10 mouse cellular contexts compared by ENCODE assay signal in the genomic region with DNA sequence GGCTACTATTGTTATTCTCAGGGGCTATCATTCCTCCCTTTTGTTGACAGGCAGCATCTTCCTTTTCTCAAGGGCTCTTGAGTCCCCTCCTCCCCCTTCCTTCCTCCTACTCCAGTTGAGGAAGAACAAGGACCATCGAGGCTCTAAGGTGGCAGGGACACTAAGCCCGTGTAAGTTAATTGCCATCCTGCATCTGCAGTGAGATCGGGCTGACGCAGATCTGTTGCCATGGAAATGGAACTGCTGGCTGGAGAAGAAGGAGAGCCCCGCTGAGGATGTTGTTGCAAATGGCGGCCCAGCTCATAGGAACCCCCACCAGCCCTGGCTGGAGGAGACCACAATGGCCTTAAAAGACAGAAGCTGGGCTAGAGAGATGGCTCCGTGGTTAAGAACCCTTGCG. TPM values are rescaled to one million over a fixed set of nuclear protein-coding genes. Genes with fewer than 3 reads are reported as not detected.
DNase-seq lines count a peak whose midpoint lies in the region; ATAC-seq and TF ChIP-seq lines count a peak whose summit lies in the region.
"Had no signal": no experiment of that assay in that cellular context is flagged by ENCODE, and none has a peak within 500 bp of the region (broad histone marks: within the 10 kb centered on the region; RNA-seq: fewer than 3 reads in every experiment).

No protein-coding gene starts in this region.

- WGBS in forebrain, embryonic 10.5 days, result 12% methylated on average over 8 of the region's 8 CpGs
- WGBS in hindbrain, postnatal 0 days, result 8% methylated on average over 8 of the region's 8 CpGs
- WGBS in neural tube, embryonic 15.5 days, result 6% methylated on average over 8 of the region's 8 CpGs
- 23% methylated on average over 8 of the region's 8 CpGs for WGBS in heart, embryonic 11.5 days (ENCODE audit: insufficient replicate concordance)
- WGBS in limb, embryonic 10.5 days, result 19% methylated on average over 8 of the region's 8 CpGs

- no peaks in the 10 kb centered on the region for H3K9me3 ChIP-seq in forebrain, embryonic 10.5 days
- H3K9me3 ChIP-seq in hindbrain, postnatal 0 days (ENCODE audit: low read length), result no peaks in the 10 kb centered on the region
- no peaks in the 10 kb centered on the region for H3K9me3 ChIP-seq in neural tube, embryonic 15.5 days (replicated peaks)
- H3K9me3 ChIP-seq in heart, embryonic 11.5 days (replicated peaks; ENCODE audit: control insufficient read depth, low read length), result no peaks in the 10 kb centered on the region
- H3K9me3 ChIP-seq in limb, embryonic 10.5 days (replicated peaks), result no peaks in the 10 kb centered on the region
- H3K9me3 ChIP-seq: lung, embryonic 15.5 days had no signal

- no peak for ATAC-seq in hindbrain, postnatal 0 days
- 0 out of 2 replicates have a peak, but pooled peaks have one; percentile 21 for ATAC-seq in neural tube, embryonic 15.5 days (ENCODE audit: low FRiP score)
- ATAC-seq in heart, embryonic 11.5 days (replicated peaks; ENCODE audit: insufficient number of reproducible peaks, low FRiP score, low TSS enrichment), result no peak

- H3K4me1 ChIP-seq in forebrain, embryonic 10.5 days, result peaks cover 21% of the 10 kb centered on the region
- peaks cover 10% of the 10 kb centered on the region; the same call in 1 of the 2 replicates for H3K4me1 ChIP-seq in hindbrain, postnatal 0 days (ENCODE audit: insufficient read depth, low read length)
- H3K4me1 ChIP-seq in neural tube, embryonic 15.5 days, result peaks cover 31% of the 10 kb centered on the region
- H3K4me1 ChIP-seq in heart, embryonic 11.5 days (ENCODE audit: control insufficient read depth, insufficient read depth, low read length), result no peaks in the 10 kb centered on the region
- H3K4me1 ChIP-seq in limb, embryonic 10.5 days, result peaks cover 12% of the 10 kb centered on the region

- peak overlapping the region; percentile 37; the same call in 1 of the 2 replicates for H3K27ac ChIP-seq in forebrain, embryonic 10.5 days
- peak overlapping the region; percentile 63 for H3K27ac ChIP-seq in hindbrain, postnatal 0 days
- peak overlapping the region; percentile 64 for H3K27ac ChIP-seq in neural tube, embryonic 15.5 days (replicated peaks)
- no peak overlapping the region for H3K27ac ChIP-seq in heart, embryonic 11.5 days (ENCODE audit: low read depth, low read length)
- no peak overlapping the region for H3K27ac ChIP-seq in limb, embryonic 10.5 days
- H3K27ac ChIP-seq: lung, embryonic 15.5 days had no signal

- no peak overlapping the region for H3K9ac ChIP-seq in hindbrain, postnatal 0 days (replicated peaks; ENCODE audit: low read length)
- no peak overlapping the region for H3K9ac ChIP-seq in neural tube, embryonic 15.5 days (replicated peaks)
- H3K9ac ChIP-seq in heart, embryonic 11.5 days (ENCODE audit: low read depth, low read length), result no peak overlapping the region
- H3K9ac ChIP-seq: lung, embryonic 15.5 days had no signal

- H3K4me3 ChIP-seq in forebrain, embryonic 10.5 days, result peak overlapping the region; percentile 5; the same call in 1 of the 2 replicates
- H3K4me3 ChIP-seq in hindbrain, postnatal 0 days (ENCODE audit: low read length), result no peak overlapping the region
- H3K4me3 ChIP-seq in neural tube, embryonic 15.5 days (replicated peaks), result peak overlapping the region; percentile 18; the same call in 1 of the 2 replicates
- no peak overlapping the region for H3K4me3 ChIP-seq in heart, embryonic 11.5 days (ENCODE audit: low read depth, low read length)
- no peak overlapping the region for H3K4me3 ChIP-seq in limb, embryonic 10.5 days
- H3K4me3 ChIP-seq: lung, embryonic 15.5 days had no signal

- peak; percentile 37 for DNase-seq in adrenal gland, postnatal 14 days
- DNase-seq in adrenal gland, adult 18-20 months (ENCODE audit: low spot score in 2 of 2), result no peak
- DNase-seq in forebrain, embryonic 10.5 days (ENCODE audit: extremely low spot score, low spot score), result peak; percentile 37
- DNase-seq in hindbrain, postnatal 0 days (ENCODE audit: low spot score), result peak; percentile 70
- no peak for DNase-seq in layer of hippocampus, adult 9-10 months (ENCODE audit: low spot score)
- no peak for DNase-seq in limb, embryonic 10.5 days (ENCODE audit: low spot score)
- DNase-seq: cerebellum, adult 18-20 months had no signal

- H3K4me2 ChIP-seq in hindbrain, postnatal 0 days (ENCODE audit: low read depth, low read length), result peak overlapping the region; percentile 58
- H3K4me2 ChIP-seq in neural tube, embryonic 15.5 days, result peak overlapping the region; percentile 53
- H3K4me2 ChIP-seq in heart, embryonic 11.5 days, result no peak overlapping the region
- H3K4me2 ChIP-seq: lung, embryonic 15.5 days had no signal

- peaks cover 53% of the 10 kb centered on the region for H3K27me3 ChIP-seq in forebrain, embryonic 10.5 days (ENCODE audit: poor library complexity, severe bottlenecking)
- H3K27me3 ChIP-seq in hindbrain, postnatal 0 days (ENCODE audit: insufficient read depth, low read length), result no peaks in the 10 kb centered on the region
- no peaks in the 10 kb centered on the region for H3K27me3 ChIP-seq in neural tube, embryonic 15.5 days (replicated peaks)
- peaks cover 28% of the 10 kb centered on the region for H3K27me3 ChIP-seq in heart, embryonic 11.5 days (ENCODE audit: control insufficient read depth, insufficient read depth, low read length)
- H3K27me3 ChIP-seq in limb, embryonic 10.5 days (ENCODE audit: low read depth, poor library complexity, severe bottlenecking), result peaks cover 49% of the 10 kb centered on the region

- no peaks in the 10 kb centered on the region for H3K36me3 ChIP-seq in forebrain, embryonic 10.5 days (replicated peaks)
- no peaks in the 10 kb centered on the region for H3K36me3 ChIP-seq in hindbrain, postnatal 0 days (ENCODE audit: insufficient read depth, low read length)
- peaks cover 18% of the 10 kb centered on the region for H3K36me3 ChIP-seq in neural tube, embryonic 15.5 days
- no peaks in the 10 kb centered on the region for H3K36me3 ChIP-seq in heart, embryonic 11.5 days (ENCODE audit: control insufficient read depth, insufficient read depth, low read length)
- H3K36me3 ChIP-seq in limb, embryonic 10.5 days, result no peaks in the 10 kb centered on the region
- H3K36me3 ChIP-seq: lung, embryonic 15.5 days had no signal

- TF ChIP-seq CTCF in hindbrain, postnatal 0 days (IDR thresholded peaks at IDR 0.05; ENCODE audit: low read depth), result no peak

RNA-seq across cellular contexts. Expression of a gene that starts 3.2 kb away (rescaled TPM):
- 30.5 and 34.5 TPM in 2 replicates for total RNA-seq in adrenal gland, postnatal 14 days (2021)
- 10 to 100 TPM; 33.3 to 37.7 TPM for total RNA-seq in adrenal gland, adult 18-20 months (2021)
- 1.4 and 2.0 TPM in 2 replicates for polyA plus RNA-seq in forebrain, embryonic 10.5 days (2016; fragmentation: Nextera tagmentation; extraction: Ambion mirVana)
- 310 and 321 TPM in 2 replicates for total RNA-seq in hindbrain, postnatal 0 days (2014; rRNA removed)
- polyA plus RNA-seq in hindbrain, postnatal 0 days (2015; fragmentation: Nextera tagmentation; extraction: Ambion mirVana), result 412 and 459 TPM in 2 replicates
- polyA plus RNA-seq in neural tube, embryonic 15.5 days (2015; fragmentation: Nextera tagmentation; extraction: Ambion mirVana), result 359 and 415 TPM in 2 replicates
- polyA plus RNA-seq in heart, embryonic 11.5 days (2014; fragmentation: Nextera tagmentation; extraction: Ambion mirVana), result 0.79 and 1.4 TPM in 2 replicates
- 0.11 and 0.16 TPM in 2 replicates for polyA plus RNA-seq in limb, embryonic 10.5 days (2016; fragmentation: Nextera tagmentation; extraction: Ambion mirVana)

RNA-seq across cellular contexts. Expression of a gene that starts 9.1 kb away (rescaled TPM):
- 91.2 and 98.3 TPM in 2 replicates for total RNA-seq in adrenal gland, postnatal 14 days (2021)
- 10 to 100 TPM; 79.6 to 80.3 TPM for total RNA-seq in adrenal gland, adult 18-20 months (2021)
- polyA plus RNA-seq in forebrain, embryonic 10.5 days (2016; fragmentation: Nextera tagmentation; extraction: Ambion mirVana), result 73.2 and 76.2 TPM in 2 replicates
- total RNA-seq in hindbrain, postnatal 0 days (2014; rRNA removed), result 149 and 156 TPM in 2 replicates
- polyA plus RNA-seq in hindbrain, postnatal 0 days (2015; fragmentation: Nextera tagmentation; extraction: Ambion mirVana), result 58.4 and 61.2 TPM in 2 replicates
- 61.2 and 64.5 TPM in 2 replicates for polyA plus RNA-seq in neural tube, embryonic 15.5 days (2015; fragmentation: Nextera tagmentation; extraction: Ambion mirVana)
- polyA plus RNA-seq in heart, embryonic 11.5 days (2014; fragmentation: Nextera tagmentation; extraction: Ambion mirVana), result 62.6 and 75.7 TPM in 2 replicates
- polyA plus RNA-seq in limb, embryonic 10.5 days (2016; fragmentation: Nextera tagmentation; extraction: Ambion mirVana), result 82.4 and 91.9 TPM in 2 replicates

Comparison
In these comparisons a context has a peak if more than half of its experiments do, and no peak if none do; other contexts are left out.
1. DNase-seq: peak in adrenal gland, postnatal 14 days (single experiment), forebrain, embryonic 10.5 days (single experiment) and hindbrain, postnatal 0 days (single experiment); none in adrenal gland, adult 18-20 months (0 of 2), layer of hippocampus, adult 9-10 months (single experiment) and limb, embryonic 10.5 days (single experiment).
2. H3K27ac ChIP-seq: peak in forebrain, embryonic 10.5 days (single experiment), hindbrain, postnatal 0 days (single experiment) and neural tube, embryonic 15.5 days (single experiment); none in heart, embryonic 11.5 days (single experiment) and limb, embryonic 10.5 days (single experiment).
3. H3K4me3 ChIP-seq: peak in forebrain, embryonic 10.5 days (single experiment) and neural tube, embryonic 15.5 days (single experiment); none in hindbrain, postnatal 0 days (single experiment), heart, embryonic 11.5 days (single experiment) and limb, embryonic 10.5 days (single experiment).
4. RNA of a gene that starts 3.2 kb away (polyA plus RNA-seq): 412 to 459 TPM in hindbrain, postnatal 0 days and 359 to 415 TPM in neural tube, embryonic 15.5 days; 1.4 to 2.0 TPM in forebrain, embryonic 10.5 days, 0.79 to 1.4 TPM in heart, embryonic 11.5 days and 0.11 to 0.16 TPM in limb, embryonic 10.5 days; every median in the first group is over 100 times any median in the second.